Mouse (Mus musculus): ENCODE measurements at regions not wholly inside any gene's neighbourhood (a gene's known extent, or its start where the extent isn't known, plus 50 kb on each side); places are given as distances from the start of the nearest gene placed in this dataset.

GRCm38 (mm10) chr9:120811522-120811921, 117.5 kb upstream of the Ctnnb1 start:
- no peak for DNase-seq (ENCODE audit: low spot score in 2 of 2)

GRCm38 (mm10) chr9:120812667-120813210, 116.3 kb upstream of the Ctnnb1 start:
- no peak for DNase-seq (ENCODE audit: low spot score in 2 of 2)

DNA sequence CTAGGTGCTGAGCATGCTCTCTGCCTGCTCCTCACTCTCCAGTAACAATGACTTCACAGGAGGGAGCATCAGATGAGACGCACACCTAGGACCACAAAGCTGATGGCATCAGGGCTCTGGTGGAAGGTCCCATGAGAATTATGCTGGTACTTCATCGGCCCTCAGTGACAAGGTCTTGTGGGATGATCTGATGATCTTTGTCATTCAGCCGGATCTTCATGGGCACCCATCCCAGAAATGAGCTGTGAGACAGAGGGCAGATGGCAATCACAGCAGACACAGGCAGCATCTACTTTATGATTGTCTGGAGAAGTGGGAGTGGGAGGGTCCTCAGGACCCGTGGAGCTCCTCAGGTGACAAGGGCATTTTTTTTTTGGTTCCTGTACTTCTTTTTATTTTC, 114.7 kb upstream of the Ctnnb1 start:
- no peak for DNase-seq (ENCODE audit: low spot score in 2 of 2)

- DNase-seq (ENCODE audit: low spot score in 2 of 2): no peak
Measured at GRCm38 (mm10) chr9:120818726-120819317, 110.2 kb upstream of the Ctnnb1 start.

DNA sequence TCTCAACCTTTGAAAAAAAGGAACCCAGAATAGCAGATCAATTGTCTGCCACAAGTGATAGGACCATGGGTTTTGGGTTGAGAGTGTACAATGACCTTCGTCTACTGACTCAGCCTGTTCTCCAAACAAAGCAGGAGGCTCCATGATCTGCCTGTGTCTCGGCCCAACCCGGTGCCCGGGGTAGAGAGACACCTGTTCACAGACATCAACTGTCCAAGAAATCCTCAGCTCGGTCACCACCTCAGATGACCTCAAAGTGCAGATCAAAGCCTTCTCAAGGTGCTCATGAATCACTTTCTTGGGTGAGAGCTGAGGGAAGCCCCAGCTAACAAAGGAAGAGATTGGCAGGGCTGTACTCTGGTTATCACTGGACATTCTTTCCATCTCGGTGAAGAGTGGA, 108.1 kb upstream of the Ctnnb1 start:
- no peak for DNase-seq (ENCODE audit: low spot score in 2 of 2)

DNA sequence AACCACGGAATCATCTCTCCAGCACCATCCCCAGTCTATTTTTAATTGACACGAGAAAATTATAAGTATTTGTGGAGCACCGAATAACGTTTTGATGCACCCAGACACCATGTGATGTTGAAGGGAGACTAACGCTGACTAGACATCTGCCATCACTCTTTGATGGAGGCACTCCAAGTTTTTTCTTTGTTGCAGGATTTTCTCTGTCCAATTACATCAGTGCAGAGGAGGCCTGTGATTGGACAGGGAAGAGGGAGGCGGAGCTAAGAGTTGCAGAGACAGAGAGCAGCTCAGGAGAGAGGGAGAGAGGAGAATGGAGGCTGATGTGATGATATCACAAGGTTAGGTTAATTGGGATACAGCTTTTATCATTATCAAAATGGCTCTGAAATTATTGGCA, 105.6 kb upstream of the Ctnnb1 start:
- no peak for DNase-seq (ENCODE audit: low spot score in 2 of 2)

GRCm38 (mm10) chr9:120826266-120826665, 102.8 kb upstream of the Ctnnb1 start:
- no peak for DNase-seq (ENCODE audit: low spot score in 2 of 2)

GRCm38 (mm10) chr9:120830526-120830925, 98.5 kb upstream of the Ctnnb1 start:
- DNase-seq (ENCODE audit: low spot score in 2 of 2): no peak

- no peak for DNase-seq (ENCODE audit: low spot score in 2 of 2)
Measured at GRCm38 (mm10) chr9:120834166-120834565, 94.8 kb upstream of the Ctnnb1 start.

DNA sequence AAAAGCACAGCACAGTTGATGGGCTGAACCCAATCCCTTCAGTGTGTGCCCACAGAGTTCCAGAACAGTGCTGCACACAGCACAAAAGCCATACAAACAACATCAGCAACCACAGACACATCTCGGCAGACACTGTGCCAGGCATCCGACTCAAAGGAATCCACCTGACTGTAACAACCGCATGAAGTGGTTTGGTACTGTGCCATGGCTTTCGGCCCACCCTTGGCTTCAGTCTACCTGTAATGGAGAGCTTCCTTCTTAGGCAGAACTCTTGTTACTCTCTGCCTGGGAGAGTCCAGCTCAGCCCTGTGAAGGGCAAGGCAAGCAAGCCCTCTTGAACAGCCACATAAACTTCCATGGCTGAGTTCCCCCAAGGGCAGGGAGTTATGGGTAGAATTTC, 93.4 kb upstream of the Ctnnb1 start:
- no peak for DNase-seq (ENCODE audit: low spot score in 2 of 2)

DNA sequence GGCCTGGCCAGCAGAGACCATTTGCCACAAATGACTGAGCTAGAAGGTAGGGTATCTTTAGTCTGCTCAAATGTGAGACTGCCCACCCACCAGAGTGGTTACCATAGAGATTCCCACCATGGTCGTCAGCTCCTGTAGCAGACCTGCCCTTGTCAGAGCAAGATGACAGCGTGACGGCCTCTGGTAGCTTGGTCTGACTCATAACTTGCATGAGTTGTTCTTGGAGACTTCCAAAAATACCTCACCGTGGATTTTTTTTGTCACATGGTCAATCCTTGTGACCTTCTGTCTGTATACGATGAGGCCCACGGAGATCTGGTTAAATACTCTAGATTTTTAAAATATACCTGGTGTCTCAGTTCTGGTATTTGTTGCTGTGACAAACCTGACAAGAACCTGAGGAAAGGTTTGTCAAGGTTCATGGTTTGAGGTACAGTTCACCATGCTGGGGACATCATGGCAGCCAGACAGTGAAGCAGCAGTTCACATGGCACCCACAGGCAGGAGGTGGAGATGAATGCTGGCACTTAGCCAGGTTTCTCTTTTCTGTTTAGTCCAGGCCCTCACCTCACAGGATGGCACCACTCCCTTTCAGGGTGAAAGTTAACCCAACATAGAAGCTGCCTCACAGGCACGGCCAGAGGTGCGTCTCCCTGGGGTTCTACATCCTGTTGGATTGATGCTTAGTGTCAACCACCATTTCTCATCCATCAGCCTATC, 91.4 kb upstream of the Ctnnb1 start:
- DNase-seq (ENCODE audit: low spot score in 2 of 2): no peak

DNA sequence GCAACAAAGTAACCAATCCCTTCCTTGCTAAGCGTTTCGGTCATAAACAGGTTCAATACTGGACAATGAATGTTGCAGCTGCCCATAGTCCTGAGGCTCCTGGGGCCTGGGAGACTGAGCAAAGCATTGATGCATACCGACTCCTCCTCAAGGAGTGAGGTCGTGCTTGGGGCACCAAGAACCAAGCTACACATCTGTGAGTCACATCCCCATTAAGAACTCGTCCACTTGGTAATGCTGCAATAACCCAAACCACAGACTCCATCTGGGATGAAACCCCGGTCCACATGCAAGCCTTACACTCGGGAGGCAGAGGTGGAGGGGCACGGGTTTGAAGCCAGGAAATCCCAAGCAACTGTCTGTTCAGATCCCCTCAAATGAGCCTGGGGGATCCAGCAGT, 85.3 kb upstream of the Ctnnb1 start:
- DNase-seq (ENCODE audit: low spot score in 2 of 2): no peak

GRCm38 (mm10) chr9:120845538-120845937, 83.5 kb upstream of the Ctnnb1 start:
- no peak for DNase-seq (ENCODE audit: low spot score in 2 of 2)

DNA sequence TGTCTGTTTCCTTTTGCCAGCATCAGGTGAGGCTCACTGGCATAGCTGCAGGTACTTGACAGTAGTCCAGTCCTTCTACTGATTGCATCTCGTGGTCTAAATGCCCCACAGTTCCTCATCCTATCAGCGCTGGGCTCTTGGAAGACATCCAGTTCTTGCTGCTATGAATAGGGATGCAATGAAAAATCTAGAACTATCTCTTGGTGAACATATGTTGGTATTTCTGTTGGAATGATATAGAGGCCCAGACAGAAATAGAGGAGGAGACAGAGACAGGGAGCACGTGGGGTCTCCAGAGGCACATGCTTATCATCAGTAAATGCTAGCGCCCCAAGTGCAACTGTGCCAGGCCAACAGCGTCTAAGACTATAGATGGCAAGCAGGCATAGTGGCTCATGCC, 81.4 kb upstream of the Ctnnb1 start:
- no peak for DNase-seq (ENCODE audit: low spot score in 2 of 2)

DNA sequence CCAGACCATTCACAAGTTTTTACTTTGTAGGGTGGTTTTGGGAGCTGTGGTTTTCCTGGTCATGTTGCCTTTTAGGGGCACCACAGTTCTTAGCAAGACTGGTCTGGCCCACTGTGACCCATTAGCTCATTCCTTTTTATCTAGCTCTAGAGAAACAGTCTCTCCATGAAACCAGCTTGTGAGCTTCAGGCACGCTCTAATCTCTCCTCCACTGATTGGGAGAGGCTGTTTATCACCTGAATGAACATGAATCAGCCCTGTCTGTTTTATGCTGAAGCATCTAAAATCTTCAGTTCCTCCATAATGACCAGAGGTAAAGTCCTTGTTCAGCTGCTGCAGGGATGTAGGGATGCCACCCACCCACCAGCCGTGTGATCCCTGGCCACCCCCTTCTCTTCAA, 80.1 kb upstream of the Ctnnb1 start:
- DNase-seq (ENCODE audit: low spot score in 2 of 2): no peak

DNA sequence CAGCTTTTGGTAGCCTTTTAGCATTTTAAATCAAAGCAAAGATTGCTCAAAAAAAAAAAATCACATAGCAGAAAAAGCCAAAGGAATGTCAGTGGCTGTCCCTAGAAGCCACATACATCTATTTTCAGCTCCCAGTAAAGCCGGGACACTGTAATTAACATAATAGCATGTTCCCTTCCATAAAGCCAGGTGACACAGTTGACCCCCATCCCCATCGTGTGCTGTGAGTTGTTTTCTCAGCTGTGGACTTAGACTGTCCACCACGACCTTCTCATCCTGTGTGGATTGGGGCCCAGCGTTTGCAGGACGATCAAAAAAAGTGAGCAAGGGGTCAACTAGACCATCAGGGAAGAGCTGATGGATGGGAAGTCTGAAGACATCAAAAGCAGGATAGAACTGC, 78.9 kb upstream of the Ctnnb1 start:
- no peak for DNase-seq (ENCODE audit: low spot score in 2 of 2)

GRCm38 (mm10) chr9:120851914-120852313, 77.1 kb upstream of the Ctnnb1 start:
- no peak for DNase-seq (ENCODE audit: low spot score in 2 of 2)

DNA sequence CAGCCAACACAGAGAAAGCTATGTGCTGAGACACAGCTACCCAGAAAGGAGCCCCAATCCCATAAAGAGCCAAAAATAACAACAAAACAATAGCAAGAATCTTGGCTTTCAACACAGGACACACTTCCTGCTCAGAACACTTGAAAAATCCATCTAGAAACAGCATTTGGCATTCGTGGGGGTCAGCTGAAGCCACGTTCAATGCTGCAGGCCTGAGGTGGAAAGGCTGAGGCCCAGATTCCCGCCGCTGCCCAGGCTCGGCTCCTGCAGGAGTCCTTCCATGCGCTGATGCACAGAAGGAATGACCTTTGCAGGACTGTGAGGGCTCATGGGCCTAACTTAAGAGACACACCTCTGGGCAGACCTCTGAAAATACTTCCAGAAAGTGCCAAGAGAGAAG, 76.4 kb upstream of the Ctnnb1 start:
- DNase-seq (ENCODE audit: low spot score in 2 of 2): no peak

DNA sequence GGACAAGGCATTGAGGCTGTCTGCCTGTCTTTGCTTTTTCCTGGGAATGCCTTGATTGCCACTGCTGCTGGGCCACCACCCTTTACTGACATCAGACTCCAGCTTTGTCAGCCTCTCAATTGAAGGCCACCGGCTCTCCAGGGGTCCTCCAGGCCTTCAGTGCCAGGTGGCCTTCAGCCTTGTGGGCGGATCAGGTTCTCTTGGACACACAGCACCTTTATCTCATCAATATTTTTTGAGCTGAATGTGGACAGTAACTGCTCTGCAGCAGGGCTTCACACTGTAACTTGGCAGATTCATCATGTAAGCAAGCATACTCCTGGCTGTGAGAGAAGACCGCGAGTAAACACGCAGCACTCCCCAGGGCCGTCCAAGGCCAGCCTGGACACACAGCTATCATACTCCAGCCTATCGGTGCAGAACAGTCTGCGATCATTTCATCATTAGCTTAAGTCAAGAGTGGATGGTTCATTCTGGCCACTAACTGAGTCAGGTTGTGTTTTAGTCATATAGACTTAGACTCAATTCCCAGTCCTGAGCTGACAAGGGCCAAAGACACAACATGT, 75.9 kb upstream of the Ctnnb1 start:
- no peak for DNase-seq (ENCODE audit: low spot score in 2 of 2)

DNA sequence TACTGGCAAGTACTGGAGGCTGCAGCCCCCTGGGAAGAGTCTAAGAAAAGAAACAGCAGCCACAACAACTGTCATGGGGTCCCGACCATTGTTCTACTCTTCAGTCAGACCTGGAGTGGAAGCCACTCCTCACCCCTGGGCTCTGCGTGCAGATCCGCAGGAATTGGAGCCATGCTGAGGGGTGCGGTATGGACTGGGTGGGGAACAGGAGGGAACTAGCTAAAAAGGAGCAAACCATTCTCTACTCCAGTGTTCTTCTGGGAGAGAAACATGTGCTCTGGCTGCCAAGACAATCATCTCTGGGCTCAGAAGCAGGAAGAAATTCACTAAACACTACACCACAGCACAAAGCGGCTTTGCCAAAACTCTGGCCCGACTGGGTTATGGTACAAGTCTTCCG, 74.7 kb upstream of the Ctnnb1 start:
- no peak for DNase-seq (ENCODE audit: low spot score in 2 of 2)

GRCm38 (mm10) chr9:120855293-120856050, 73.5 kb upstream of the Ctnnb1 start:
- DNase-seq (ENCODE audit: low spot score in 2 of 2): no peak

DNA sequence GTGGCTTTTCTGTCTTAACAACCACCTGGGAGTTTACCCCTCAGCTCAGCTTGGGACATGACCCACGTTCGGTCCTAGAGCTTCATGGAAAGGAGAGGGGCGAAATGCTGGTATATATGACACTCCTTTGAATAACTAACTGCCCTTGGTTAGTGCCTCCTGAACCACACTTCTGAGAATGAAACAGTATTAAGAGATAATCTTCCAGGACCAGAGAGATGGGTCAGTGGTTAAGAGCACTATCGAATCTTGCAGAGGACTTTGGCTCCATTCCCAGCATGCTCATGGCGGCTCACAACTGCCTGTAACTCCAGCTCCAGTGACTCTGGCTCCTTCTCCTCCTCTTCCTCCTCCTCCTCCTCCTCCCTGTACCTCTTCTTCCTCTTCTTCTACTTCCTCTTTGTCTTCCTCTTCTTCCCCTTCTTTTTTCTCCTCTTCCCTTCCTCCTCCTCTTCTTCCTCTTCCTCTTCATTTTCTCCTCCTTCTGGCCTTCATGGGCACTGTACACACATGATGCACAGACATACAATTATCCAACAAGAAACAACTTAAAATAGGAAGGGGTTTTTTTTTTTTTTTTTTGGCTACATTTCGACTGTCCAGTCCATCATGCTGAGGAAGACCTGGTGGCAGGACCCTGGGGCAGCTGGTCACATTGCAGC, 71.0 kb upstream of the Ctnnb1 start:
- DNase-seq (ENCODE audit: low spot score in 2 of 2): no peak

Data from spleen, postnatal 10 days (tissue).